Mouse (Mus musculus): ENCODE measurements at regions not wholly inside any gene's neighbourhood (a gene's known extent, or its start where the extent isn't known, plus 50 kb on each side); places are given as distances from the start of the nearest gene placed in this dataset.

- no peak for DNase-seq
These were observed 76.0 kb upstream of the Frmd4a start for GRCm38 (mm10) chr2:3941496-3941895.

DNA sequence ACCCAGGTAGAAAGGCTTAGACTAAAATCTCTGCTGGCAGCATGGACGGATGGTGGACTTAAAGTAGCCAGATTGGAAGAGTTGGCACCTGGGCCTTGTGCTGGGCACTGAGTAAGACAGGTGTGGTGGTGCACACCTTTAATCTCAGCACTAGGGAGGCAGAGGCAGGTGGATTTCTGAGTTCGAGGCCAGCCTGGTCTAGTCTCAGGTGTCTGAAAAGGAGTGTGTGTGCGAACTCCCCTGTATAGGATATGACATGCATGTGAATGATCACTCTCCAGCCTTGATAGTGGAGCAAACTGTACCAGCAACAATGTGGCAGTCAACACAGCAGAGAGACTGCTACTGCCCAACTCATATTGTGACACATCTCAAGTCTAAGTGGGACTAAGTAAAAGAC is 70.1 kb upstream of the Frmd4a start:
- no peak for DNase-seq

GRCm38 (mm10) chr2:3948331-3948730 is 69.2 kb upstream of the Frmd4a start:
- DNase-seq: no peak

- no peak for DNase-seq
These were observed 60.0 kb upstream of the Frmd4a start for GRCm38 (mm10) chr2:3957491-3957890.

GRCm38 (mm10) chr2:3958065-3958641 is 59.4 kb upstream of the Frmd4a start:
- peak; percentile 36 for DNase-seq

- DNase-seq: no peak
These were observed 58.8 kb upstream of the Frmd4a start for GRCm38 (mm10) chr2:3958711-3959110.

DNA sequence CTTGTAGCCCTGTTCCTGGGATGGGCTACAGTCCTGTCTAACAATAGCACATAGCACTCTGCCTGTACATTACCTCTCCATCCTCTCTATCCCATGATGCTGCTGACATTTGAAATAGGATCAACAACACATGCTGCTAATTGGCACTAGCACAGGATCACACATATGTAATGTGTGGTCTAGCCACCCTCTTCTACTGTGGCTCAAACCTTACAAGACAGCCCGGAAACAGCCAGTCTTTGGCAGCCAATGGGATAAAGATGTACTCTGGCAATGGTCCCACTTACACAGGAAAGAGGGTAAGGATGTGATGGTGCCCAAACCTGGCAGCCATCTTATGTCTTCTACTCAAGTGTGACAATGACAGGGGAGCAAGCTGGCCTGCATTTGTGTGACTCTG is 58.3 kb upstream of the Frmd4a start:
- DNase-seq: no peak

GRCm38 (mm10) chr2:3960213-3960612 is 57.3 kb upstream of the Frmd4a start:
- DNase-seq: no peak

DNA sequence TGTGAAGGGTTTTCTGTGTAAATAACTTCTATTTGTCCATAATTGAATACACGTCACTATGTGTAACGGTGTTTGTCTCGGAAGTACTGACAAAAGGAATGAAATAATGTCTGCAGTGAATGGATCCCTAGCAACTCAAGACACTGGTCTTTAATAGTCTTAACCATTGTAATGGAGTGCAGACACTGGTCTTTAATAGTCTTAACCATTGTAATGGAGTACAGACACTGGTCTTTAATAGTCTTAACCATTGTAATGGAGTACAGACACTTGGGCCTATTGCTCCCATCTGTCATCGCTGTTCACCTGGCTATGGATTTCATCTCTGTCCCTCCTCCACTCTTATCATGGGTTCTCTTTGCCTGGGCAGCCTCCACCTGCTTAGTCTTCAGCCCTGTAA is 53.2 kb upstream of the Frmd4a start:
- DNase-seq: no peak

Measured in right cerebral cortex, postnatal 4 days (tissue).